Mouse (Mus musculus) bone marrow macrophage, adult 2 months (primary cell): Measurements from ENCODE around the gene Lama2.

Source experiments
- CTCF ChIP-seq: IDR thresholded peaks from 2 replicates; pipeline ENCODE4 v1.5.1; 2012; ENCODE audit warnings: low read depth, mild to moderate bottlenecking, low read length, moderate library complexity
- POLR2A ChIP-seq: IDR thresholded peaks from 2 replicates; pipeline ENCODE4 v1.6.1; 2012; ENCODE audit warnings: mild to moderate bottlenecking, low read depth, low read length, borderline replicate concordance

DNA sequence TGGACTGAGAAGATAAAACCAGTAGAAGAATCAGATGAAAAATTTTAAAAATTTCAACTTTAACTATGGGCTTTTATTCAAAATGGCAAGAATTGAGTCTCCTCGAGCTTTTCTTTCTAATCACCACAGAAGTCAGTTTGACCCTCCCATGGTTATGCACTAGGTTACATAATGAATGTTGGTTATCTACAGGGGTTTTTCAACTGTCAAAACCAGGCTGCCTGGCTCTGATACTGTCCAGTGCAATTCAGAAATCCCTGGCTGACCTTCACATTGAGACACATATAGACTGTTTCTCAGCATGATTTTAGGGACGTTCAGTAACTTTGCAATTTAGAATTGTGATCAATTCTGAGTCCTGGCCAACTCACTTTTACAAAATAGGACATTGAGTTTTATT is 671.2 kb downstream of the Lama2 start:
- TF ChIP-seq CTCF (no peak), POLR2A (no peak)
